Mouse (Mus musculus) granulocyte monocyte progenitor cell, adult 5-6 weeks (primary cell): ENCODE measurements around the gene Abcf2. TPM values are rescaled to one million over a fixed set of nuclear protein-coding genes. Genes with fewer than 3 reads are reported as not detected.
"Not testable (repeated sequence)": the region's sequence is repeated elsewhere in the genome, so short reads cannot be mapped to it uniquely, and the experiment has no call there.

Experiments used
- ATAC-seq: replicated peaks from 2 replicates; pipeline ENCODE4 v1.8.0; 2016; ENCODE audit warnings: mild to moderate bottlenecking, moderate TSS enrichment, inconsistent platforms; ENCODE audit not compliant: poor library complexity, severe bottlenecking
- total RNA-seq, 2 experiments: library from RNA; stranded (forward) in 1 of 2; stranded (reverse) in 1 of 2; fragments of 200-712, 200-1000 nt in 1 of 2; fragments of >200 nt in 1 of 2; fragmentation: Nextera tagmentation in 1 of 2; gene quantifications; 2 replicates each; pipeline ENCODE4 v1.2.3; 2014 to 2017

The Abcf2 gene
- total RNA-seq, 2 experiments from 2014 or later, result 51.6 to 98.8 TPM

DNA sequence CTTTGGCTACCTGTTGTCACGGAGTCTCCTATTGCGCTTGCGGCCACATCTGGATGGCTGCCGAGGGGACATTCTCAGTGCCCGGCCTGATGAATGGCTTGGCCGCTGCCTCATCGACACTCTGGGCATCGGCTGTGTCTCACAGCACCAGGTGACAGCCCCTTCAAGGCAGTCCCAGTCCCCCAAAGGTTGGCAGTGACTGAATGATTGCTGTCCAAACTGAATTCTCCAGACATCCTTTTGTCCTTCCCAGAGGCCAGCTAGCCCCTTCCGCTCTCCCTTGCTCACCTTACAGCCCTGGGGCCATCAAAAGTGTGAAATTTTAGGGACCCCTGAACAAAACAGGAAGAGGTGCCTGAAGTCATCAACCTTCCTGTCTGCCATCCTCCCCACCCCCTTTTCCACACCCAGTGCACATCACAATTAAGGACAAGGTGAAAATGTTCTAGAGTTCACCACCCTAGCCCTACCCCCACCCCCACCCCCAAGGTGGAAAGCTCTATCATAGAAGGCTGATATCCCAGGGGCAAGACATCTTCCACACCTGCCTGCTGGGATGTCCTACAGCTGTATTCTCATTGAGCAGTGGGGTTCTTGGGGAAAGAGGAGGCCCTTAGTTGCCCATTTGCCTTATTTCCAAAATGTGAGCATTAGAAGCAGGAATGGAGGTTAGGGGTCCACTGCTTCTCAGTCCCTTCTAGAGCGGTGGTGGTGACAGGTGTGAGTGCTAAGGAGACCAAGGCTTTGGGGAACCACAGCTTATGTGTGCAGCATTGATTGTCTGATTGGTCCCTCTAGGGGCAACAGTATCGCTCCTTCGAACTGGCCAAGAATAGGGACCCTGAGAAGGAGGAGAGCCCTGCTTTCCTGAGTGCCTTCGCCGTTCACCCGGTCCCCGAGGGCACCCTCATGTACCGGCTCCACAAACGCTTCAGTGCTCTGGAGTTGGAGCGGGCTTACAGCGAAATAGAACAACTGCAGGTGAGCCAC is 12.5 kb upstream of the Abcf2 start:
- no peak for ATAC-seq

DNA sequence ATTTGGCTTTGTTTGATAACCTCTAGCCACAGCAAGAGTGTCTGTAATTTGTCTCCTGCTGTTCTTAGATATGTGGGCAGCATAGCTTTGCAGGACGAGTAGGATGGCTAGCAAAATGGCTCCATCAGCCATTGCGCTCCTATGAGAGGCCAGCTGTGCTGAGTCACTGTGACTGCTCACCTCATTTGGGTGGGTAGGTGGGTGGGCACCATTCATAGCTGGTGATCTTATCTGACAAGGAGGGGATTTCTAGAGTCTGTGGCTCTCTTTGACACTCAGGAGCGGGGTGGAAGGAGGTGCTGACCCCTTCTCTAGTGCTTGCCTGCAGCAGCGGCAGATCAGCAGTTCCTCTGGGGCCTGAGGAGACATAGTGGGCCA is 9.9 kb upstream of the Abcf2 start:
- 0 out of 2 replicates have a peak, but pooled peaks have one; percentile 8 for ATAC-seq

DNA sequence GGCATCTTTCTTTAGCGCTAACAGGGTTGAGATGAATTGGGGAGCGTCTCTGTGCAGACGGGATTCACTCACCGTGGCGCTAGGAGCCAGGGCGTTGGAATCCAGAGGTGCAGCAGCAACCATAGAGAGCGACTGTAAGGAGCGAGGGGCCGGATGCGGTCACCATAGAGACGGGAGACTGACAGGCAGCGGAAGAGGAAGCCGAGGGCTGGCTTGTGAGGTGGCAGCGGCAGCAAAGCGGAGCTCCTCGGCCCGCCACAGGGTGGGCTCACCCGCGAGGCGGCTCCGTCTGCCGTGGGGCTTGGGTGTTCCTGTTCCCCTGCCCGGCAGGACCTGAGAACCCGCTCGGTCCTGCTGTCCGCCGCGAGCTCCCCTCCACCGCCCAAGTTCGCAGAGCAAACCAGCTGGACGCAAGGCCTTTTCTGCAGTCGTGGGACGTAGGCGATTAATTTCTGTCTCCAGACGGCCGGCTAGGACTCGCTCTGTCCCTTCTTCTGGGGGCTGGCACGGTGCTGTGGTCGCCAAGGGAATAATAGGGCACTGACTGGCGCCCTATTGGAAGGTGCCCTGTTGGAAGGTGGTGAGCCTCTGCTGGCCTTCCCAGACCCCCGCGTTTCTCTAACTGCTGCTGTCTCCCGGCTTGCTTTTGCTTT is 9.4 kb upstream of the Abcf2 start, which contains the start of gene Chpf2:
Chpf2 (plus strand) TSS at position 195 of the 653 bp plus-strand sequence.
- peak; percentile 94 for ATAC-seq

DNA sequence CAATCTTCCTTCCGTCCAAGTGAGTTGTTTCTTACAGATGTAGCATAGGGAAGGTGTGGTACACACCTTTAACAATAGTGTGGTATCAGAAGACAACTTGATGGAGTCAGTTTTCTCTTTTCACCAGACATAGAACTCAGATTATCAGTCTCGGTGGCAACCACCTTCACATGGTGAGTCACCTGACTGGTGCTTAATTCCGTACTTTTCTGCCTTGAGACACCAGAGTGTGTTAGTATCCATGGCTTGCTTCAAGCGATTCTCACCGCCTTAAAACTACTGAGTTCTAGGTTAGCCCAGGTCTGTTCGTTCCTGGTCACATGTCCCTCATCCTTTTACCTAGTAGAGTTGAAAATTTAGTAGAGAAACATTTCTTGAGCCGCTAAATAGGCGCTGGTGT is 8.8 kb upstream of the Abcf2 start:
- no peak for ATAC-seq

DNA sequence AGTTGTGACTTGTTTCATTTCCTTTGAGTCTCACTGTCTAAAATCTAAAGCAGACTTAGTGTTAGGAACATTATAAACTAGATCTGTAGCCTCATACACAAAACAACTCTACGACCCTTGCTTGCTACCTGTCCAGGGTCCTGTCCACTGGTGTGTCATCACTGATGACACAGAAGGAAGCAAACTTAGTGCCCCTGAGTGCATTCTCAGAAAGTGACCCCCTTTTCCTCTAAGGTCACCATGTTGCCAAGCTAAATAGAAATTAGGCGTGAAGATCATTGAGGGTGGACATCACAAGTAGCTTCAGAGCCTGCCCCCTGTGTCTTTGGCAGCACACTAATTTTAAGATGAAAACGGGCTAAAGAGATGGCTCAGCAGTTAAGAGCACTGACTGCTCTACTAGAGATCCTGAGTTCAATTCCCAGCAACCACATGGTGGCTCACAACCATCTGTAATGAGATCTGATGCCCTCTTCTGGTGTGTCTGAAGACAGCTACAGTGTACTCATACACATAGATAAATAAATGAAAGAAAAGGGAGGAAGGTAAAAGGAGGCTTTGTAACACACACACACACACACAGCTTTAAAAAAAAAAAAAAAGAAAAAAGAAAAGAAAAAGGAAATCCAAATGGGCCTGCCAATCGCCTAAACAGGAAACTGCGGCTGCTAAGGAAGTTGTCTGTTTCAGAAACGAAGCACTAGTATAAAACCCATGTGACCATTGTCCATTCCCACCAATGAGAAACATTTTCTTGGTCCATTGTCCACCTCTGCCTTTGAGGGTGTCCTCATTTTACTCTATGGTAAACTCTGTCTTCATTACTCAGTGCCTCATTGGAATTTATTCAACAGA is 1.1 kb upstream of the Abcf2 start:
- ATAC-seq, result no peak

DNA sequence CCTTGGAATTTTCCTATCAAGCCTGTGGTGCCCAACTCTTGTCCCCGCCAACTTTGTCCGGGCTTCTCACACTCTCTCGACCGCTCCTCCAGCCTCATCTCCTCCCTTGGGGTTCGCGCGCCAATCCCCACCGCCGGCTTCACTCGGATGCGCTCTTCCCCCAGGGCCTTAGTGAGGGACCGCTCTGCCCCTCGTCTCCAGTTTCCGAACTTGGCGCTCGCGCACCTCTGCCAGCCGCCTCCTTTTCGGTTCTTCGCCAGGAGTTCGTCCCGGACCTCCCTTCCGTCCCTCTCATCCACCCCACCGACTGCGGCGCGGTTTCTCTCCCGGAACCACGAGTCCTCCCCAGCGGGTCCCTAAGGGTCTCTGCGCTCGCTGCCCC is 475 bp downstream of the Abcf2 start:
- peak; percentile 23; the same call in 1 of the 2 replicates for ATAC-seq

DNA sequence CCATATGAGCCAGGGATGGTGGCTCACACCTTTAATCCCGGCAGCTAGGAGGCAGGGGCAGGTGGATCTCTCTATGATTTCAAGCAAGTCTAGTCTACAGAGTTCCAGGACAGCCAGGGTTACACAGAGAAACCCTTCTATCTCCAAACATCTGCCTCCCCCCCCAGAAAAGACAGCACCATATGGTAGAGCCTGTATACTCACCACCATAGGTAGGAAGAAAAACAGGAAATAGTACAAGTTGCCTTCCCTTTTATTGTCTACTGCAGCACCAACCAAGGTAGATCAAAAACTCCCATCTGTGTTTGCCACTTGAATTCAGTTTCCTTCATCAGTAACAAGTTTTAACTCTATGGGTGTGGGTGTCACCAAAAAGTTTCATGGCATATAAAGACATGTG is 1.3 kb downstream of the Abcf2 start:
- no peak for ATAC-seq

DNA sequence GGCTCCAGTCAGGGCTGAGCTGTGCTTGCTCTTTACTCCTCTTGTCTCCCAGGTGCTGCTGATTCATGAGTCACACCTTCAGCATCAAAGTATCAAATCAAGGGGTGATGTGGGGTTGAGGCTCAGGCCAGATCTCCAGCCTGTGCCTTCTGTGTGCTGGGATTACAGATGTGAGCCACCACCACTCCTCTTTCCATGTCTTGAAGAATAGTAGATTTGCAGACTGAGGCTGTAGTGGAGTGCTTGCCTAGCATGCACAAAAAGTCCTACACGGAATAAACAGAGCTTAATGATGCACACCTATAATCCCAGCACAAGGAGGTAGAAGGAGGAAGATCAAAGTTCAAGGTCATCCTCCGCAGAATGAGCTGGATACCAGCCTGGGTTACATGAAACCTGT is 20.6 kb downstream of the Abcf2 start, which contains the start of gene 4931409K22Rik:
4931409K22Rik (minus strand) TSS at position 101 of the 400 bp plus-strand sequence.
- ATAC-seq, result no peak

DNA sequence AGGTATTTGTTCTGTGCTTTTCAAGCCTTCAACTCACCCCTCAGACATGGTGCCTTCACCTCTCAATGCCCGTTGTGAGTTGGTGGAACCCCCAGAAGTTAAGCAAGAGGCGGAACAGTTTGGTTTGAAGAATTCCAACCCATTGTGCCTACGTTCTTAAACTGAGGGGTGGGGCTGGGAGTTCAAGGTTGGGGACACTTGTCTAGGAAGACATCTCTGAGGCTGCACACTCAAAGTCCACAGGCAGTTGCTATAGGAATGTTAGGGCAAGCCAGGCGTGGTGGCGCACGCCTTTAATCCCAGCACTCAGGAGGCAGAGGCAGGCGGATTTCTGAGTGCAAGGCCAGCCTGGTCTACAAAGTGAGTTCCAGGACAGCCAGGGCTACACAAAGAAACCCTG is 21.9 kb downstream of the Abcf2 start:
- ATAC-seq, result not testable (repeated sequence)

DNA sequence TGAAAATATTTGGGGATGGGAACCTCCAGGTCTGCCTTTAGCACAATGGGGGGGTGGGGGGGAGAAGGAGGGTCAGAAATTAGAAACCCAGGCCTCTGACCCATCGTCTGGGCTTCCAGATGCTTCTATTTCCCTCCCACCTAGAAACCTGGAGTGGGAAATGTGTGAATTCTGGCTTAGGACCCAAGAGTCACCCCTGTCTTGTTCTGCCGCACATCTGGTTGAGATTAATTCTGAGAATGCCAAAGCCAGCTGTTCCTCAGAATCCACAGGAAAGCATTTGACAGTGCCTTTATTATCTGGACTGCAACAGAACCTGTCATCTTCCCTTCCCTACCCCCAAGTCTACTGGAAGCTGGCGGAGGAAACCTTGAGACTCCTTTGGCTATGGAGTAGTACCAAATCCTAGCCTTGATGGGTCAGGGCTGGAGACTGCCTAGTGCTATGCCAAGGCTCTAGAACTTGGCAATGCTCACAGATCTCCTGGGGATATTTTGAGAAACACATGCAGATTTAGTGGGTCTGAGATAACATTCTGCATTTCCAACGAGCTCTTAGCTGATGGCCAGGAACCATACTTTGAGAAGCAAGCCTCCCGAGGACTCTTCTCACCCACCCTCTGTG is 23.5 kb downstream of the Abcf2 start:
- no peak for ATAC-seq

DNA sequence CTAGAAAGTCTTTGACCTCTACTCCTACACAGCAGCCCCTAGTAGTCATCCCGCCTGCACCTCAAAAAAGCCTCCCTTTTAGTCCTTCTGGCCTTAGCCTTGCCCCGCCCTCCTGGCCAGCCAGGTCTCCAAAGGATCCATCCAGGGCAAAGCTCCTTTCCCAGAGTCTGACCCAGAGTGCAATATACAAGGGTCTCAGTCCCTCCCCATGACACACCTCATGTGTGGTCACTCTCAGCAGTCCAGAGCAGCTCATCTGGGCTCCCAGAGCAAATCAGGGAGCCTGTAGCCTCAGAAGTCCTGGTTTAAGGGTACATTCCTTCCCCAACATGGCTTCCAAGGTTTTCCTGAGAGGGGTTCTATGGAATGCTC is 26.0 kb downstream of the Abcf2 start:
- ATAC-seq, result no peak

DNA sequence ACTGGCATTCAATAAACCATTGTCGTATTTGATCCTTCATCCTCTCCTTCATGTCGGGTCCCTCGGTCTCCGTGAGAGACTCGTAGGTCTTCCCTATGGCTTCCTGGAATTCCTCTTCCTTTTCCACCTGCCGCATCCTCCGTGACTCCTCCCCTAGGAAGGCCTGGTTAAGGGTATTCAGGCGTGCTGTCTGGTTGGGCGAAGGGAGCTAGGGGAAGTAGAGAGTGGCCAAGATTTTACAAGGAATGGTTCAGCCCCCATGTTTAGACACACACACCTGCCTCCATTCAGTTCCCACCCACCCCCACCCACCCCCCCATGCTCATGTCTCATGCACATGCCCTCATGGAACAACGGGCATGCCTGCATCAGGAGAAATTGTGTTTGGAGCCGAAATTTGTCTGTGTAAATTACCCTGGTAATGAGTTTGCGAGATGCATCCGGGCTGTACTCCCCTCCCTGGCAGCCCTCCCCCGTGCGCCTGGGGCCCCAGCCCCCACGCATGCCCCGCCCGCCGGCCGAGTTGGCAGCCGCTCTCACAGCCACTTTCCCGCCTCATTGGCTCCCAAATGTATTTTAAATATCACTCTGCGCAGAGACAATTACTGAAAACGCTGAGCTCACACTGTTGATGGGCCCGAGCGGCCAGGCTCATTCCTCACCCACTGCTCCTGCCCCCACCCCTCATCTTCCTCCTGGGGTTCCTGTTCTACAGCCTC is 26.5 kb downstream of the Abcf2 start:
- ATAC-seq, result no peak

DNA sequence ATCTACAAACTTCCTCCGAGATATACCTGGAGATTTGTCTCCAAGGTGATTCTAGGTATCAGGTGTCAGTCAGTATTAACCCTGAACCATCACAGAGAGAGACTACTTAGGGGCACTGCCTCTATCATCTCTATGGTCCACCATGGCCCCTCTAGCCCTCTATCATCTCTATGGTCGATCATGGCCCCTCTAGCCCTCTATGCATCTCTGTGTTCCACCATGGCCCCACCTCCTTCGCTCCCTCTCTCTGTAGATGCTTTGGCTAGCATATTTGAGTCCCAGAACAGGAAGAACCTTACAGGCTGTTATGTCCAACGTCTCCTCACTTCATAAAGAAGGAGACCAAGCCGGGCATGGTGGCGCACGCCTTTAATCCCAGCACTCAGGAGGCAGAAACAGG is 34.6 kb downstream of the Abcf2 start:
- 0 out of 2 replicates have a peak, but pooled peaks have one; percentile 37 for ATAC-seq

DNA sequence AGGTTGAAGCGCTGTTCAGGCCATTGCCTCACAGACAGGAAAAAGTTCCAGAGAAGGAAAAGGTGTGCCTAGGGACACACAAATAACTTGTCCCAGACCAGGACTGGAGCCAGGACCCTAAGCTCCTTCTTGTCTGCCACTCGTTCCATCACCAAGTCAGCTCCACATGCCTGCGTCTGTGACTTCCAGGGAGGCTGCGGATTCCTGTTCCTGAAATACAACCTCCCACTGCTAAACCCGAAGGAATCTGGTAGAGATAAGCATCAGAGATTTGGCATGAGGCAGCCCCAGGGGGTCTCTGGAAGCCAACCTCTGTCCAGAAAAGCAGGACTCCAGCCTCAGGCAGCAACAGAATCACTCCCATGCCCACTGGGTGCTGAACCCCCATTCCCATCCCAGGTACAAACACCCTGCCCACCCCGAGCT is 36.1 kb downstream of the Abcf2 start:
- no peak for ATAC-seq

DNA sequence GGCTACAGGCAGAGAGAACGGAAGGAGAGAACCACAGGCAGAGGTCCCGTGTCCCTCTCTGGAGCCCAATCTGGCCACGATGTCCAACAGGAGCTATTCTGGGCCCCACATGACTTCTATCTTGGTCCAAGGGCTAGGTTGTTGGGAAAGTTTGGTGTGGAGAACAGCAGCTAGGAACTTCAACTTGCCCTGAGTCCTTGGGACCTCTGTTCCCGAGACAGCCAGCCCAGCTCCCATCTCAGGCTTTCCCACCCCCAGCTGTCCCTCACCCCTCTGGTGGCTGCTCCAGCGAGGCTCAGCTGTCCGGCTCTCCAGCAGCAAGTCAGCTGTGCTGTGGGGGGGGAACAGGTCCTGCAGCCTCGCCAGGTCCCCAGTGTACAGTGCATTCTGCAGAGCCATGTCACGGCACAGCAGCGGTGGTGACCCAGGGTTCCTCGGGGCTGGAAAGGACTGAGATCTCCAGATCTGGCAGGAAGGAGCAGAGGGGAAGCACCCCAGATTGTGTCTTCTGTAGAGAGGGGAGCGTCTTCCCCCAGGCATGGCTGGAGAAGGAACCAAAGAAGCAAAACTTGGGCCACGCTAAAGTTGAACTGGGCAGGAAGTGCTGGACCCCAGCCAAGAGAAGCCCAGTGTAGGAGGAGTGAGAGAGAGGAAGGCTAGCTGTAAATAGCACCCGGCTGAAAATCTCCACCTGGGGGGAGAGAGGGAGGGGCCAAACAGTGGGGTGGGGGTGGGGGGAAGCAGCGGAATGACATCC is 36.7 kb downstream of the Abcf2 start, which contains the start of gene Asb10:
Asb10 (minus strand) TSS at position 592 of the 757 bp plus-strand sequence.
- peak; percentile 71 for ATAC-seq

DNA sequence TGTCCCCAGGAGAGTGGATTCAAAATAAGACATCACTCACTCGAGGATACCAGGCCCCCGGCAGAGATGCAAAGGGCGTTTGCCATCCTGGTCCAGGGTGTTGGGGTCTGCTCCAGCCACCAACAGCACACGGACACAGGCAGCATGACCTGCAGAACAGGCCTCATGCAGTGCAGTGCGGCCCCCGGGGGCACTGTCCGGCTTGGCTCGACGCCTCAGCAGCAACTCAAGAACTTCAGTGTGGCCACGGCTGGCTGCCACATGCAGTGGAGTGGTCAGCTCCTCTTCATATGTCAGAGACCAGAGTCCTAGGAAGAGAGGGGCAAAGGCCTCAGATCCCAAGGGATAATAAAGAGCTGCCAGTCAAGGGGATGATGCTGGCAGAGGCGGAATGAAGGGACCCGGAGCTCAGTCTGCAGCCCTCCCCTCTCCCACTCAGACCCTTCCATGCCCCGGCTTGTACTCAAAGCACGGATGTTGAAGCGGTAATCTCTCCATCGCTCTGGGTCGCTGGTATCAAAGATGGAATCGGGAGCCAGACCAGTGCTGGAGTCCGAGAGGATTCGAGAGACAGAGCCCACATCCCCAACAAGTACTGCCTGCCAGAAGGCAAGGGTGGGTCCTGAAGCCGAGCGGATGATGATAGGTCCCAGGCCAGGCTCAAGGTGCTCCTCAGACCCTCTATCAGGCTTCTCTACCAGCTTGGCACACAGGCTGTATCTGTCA is 37.5 kb downstream of the Abcf2 start:
- no peak for ATAC-seq

DNA sequence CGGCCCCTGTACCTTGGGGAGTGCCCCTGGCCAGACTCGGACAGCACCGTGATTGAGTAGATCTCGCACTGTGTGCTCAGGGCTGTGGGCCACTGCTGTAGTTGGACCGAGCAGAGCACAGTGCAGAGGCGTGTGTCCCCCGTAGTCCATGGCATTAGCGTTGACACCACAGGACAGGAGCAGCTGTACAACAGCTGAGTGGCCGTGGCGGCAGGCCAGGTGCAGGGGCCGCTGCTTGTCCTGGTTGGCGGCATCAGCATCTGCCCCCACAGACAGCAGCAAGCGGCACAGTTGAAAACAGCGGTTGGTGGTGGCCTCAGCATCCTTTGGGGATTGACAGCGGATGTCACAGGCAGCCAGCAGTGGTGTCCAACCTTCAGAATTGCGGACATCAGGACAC is 39.6 kb downstream of the Abcf2 start:
- ATAC-seq, result no peak

DNA sequence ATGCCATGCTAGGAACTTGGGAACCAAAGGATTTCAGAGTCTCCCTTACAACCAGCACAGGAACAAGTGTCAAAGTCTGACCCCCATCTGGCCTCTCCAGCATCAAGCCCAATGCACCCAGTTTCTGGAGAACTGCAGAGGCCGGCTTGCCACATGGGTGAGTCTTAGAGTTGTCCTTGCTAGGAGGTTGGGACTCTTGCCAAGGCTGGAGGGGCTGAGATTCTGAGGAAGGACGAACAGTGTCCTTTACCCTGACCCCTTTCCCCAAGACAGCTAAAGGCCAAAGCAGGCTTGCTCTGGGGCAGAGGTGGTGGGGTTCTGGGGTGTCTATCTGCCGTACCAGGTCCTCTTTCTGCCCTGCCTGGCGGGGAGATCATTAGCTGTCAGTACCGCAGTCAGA is 40.8 kb downstream of the Abcf2 start:
- ATAC-seq, result no peak
